Mouse (Mus musculus) neural tube, embryonic 14.5 days (tissue): Measurements from ENCODE around the gene Vcan. TPM values are rescaled to one million over a fixed set of nuclear protein-coding genes. Genes with fewer than 3 reads are reported as not detected.
A peak's percentile ranks its signal among the peaks of the same experiment; 100 is the strongest.

Experiments used
- ATAC-seq: fragments of 200-750 bp; cut with Nextera tagmentation; 2 replicates; pipeline ENCODE4 v1.8.0; 2017; ENCODE audit warnings: low read depth, mild to moderate bottlenecking, moderate TSS enrichment, moderate library complexity
- H3K27ac ChIP-seq: fragments of 300-500 bp; sonication (generic); 2 replicates; pipeline ENCODE4 v1.5.1; 2014; ENCODE audit warnings: low read depth, mild to moderate bottlenecking, control low read depth, low read length, moderate library complexity, mixed read lengths
- H3K27me3 ChIP-seq: fragments of 300-500 bp; sonication (generic); 2 replicates; pipeline ENCODE4 v1.6.1; 2014; ENCODE audit warnings: low read length; ENCODE audit not compliant: control insufficient read depth, insufficient read depth
- H3K36me3 ChIP-seq: fragments of 300-500 bp; sonication (generic); 2 replicates; pipeline ENCODE4 v1.6.1; 2014; ENCODE audit warnings: low read length, mixed read lengths; ENCODE audit not compliant: control insufficient read depth, insufficient read depth
- H3K4me1 ChIP-seq: fragments of 300-500 bp; sonication (generic); 2 replicates; pipeline ENCODE4 v1.6.1; 2014; ENCODE audit warnings: low read length; ENCODE audit not compliant: control insufficient read depth, insufficient read depth
- H3K4me2 ChIP-seq: fragments of 300-500 bp; sonication (generic); 2 replicates; pipeline ENCODE4 v1.6.1; 2014; ENCODE audit warnings: mild to moderate bottlenecking, low read depth, low read length, control low read depth
- H3K4me3 ChIP-seq: fragments of 300-500 bp; sonication (generic); 2 replicates; pipeline ENCODE4 v1.5.1; 2014; ENCODE audit warnings: low read depth, low read length, control low read depth, mixed read lengths
- H3K9ac ChIP-seq: fragments of 300-500 bp; sonication (generic); replicated peaks from 2 replicates; pipeline ENCODE4 v1.6.1; 2014; ENCODE audit warnings: low read depth, mild to moderate bottlenecking, control low read depth, low read length, mixed read lengths
- H3K9me3 ChIP-seq: fragments of 300-500 bp; sonication (generic); 2 replicates; pipeline ENCODE4 v1.6.1; 2016; ENCODE audit warnings: low read length; ENCODE audit not compliant: control insufficient read depth
- WGBS: fragments of 180-500 bp; shearing (Covaris S2); extraction: QIAGEN DNeasy Blood & Tissue Kit; methylation state at CpG from one replicate; pipeline ENCODE4 v1.1.7; 2014; 5-methylcytosine and 5-hydroxymethylcytosine counted together
- polyA plus RNA-seq: library from polyadenylated mRNA; unstranded; fragments of >200 nt; fragmentation: Nextera tagmentation; extraction: Ambion mirVana; gene quantifications from 2 replicates; pipeline ENCODE4 v1.2.1, GENCODE M21; 2014

The Vcan gene
- polyA plus RNA-seq, 1 experiment from 2014 or later: 19.8 TPM

GRCm38 (mm10) chr13:89738776-89739695 is 3.3 kb downstream of the Vcan start:
- H3K36me3 ChIP-seq: no peaks in the 10 kb centered on the region
- H3K4me3 ChIP-seq: peak overlapping the region; percentile 49
- 0 out of 2 replicates have a peak overlapping the region, but pooled peaks have one; percentile 6 for H3K27ac ChIP-seq
- ATAC-seq: peak; percentile 64
- peak overlapping the region; percentile 93 for H3K4me2 ChIP-seq
- H3K9me3 ChIP-seq: no peaks in the 10 kb centered on the region
- peak overlapping the region; percentile 46 for H3K9ac ChIP-seq
- peaks cover 4% of the 10 kb centered on the region; the same call in 1 of the 2 replicates for H3K27me3 ChIP-seq
- peaks cover 7% of the 10 kb centered on the region; the same call in 1 of the 2 replicates for H3K4me1 ChIP-seq
- WGBS: 1% methylated on average over 31 of the region's 31 CpGs

- Histone ChIP-seq H3K4me3 (no peak overlapping the region), H3K4me1 (peaks cover 7% of the 10 kb centered on the region; the same call in 1 of the 2 replicates), H3K9ac (no peak overlapping the region), H3K4me2 (no peak overlapping the region; the same call in 1 of the 2 replicates), H3K27ac (no peak overlapping the region), H3K36me3 (no peaks in the 10 kb centered on the region), H3K9me3 (no peaks in the 10 kb centered on the region), H3K27me3 (peaks cover 4% of the 10 kb centered on the region; the same call in 1 of the 2 replicates)
- no peak for ATAC-seq
- 41% methylated on average over 2 of the region's 2 CpGs for WGBS
These were observed 4.0 kb downstream of the Vcan start for GRCm38 (mm10) chr13:89738275-89738674.

GRCm38 (mm10) chr13:89735111-89735510 is 7.2 kb downstream of the Vcan start:
- Histone ChIP-seq H3K9me3 (no peaks in the 10 kb centered on the region), H3K27ac (no peak overlapping the region), H3K9ac (no peak overlapping the region), H3K27me3 (no peaks in the 10 kb centered on the region), H3K36me3 (no peaks in the 10 kb centered on the region), H3K4me2 (no peak overlapping the region), H3K4me1 (peaks cover 4% of the 10 kb centered on the region; the same call in 1 of the 2 replicates), H3K4me3 (no peak overlapping the region)
- 76% methylated on average over 5 of the region's 5 CpGs for WGBS
- no peak for ATAC-seq

GRCm38 (mm10) chr13:89726492-89726891 is 15.8 kb downstream of the Vcan start:
- Histone ChIP-seq H3K9ac (no peak overlapping the region), H3K4me1 (no peaks in the 10 kb centered on the region), H3K27me3 (no peaks in the 10 kb centered on the region), H3K36me3 (no peaks in the 10 kb centered on the region), H3K9me3 (no peaks in the 10 kb centered on the region), H3K4me2 (no peak overlapping the region), H3K4me3 (no peak overlapping the region), H3K27ac (no peak overlapping the region)
- ATAC-seq: no peak
- WGBS: 72% methylated on average over 2 of the region's 2 CpGs

- no peaks in the 10 kb centered on the region for H3K4me1 ChIP-seq
- no peaks in the 10 kb centered on the region for H3K36me3 ChIP-seq
- no peaks in the 10 kb centered on the region for H3K27me3 ChIP-seq
- 67% methylated on average over 3 of the region's 3 CpGs for WGBS
- no peaks in the 10 kb centered on the region for H3K9me3 ChIP-seq
- ATAC-seq: no peak
- no peak overlapping the region for H3K4me2 ChIP-seq
- H3K27ac ChIP-seq: no peak overlapping the region
- no peak overlapping the region for H3K9ac ChIP-seq
- H3K4me3 ChIP-seq: no peak overlapping the region
These were observed 21.8 kb downstream of the Vcan start for GRCm38 (mm10) chr13:89720497-89720896.

GRCm38 (mm10) chr13:89709497-89710201 is 32.7 kb downstream of the Vcan start:
- Histone ChIP-seq H3K27ac (no peak overlapping the region), H3K4me2 (no peak overlapping the region), H3K4me3 (no peak overlapping the region), H3K9ac (no peak overlapping the region), H3K9me3 (no peaks in the 10 kb centered on the region), H3K4me1 (no peaks in the 10 kb centered on the region), H3K36me3 (no peaks in the 10 kb centered on the region), H3K27me3 (no peaks in the 10 kb centered on the region)
- ATAC-seq: no peak
- 92% methylated on average over 4 of the region's 4 CpGs for WGBS

- Histone ChIP-seq H3K4me1 (no peaks in the 10 kb centered on the region), H3K4me2 (no peak overlapping the region), H3K36me3 (peaks cover 5% of the 10 kb centered on the region; the same call in 1 of the 2 replicates), H3K27me3 (no peaks in the 10 kb centered on the region), H3K9me3 (no peaks in the 10 kb centered on the region), H3K9ac (no peak overlapping the region), H3K27ac (no peak overlapping the region), H3K4me3 (no peak overlapping the region)
- no peak for ATAC-seq
- 82% methylated on average over 7 of the region's 7 CpGs for WGBS
These were observed 34.0 kb downstream of the Vcan start for GRCm38 (mm10) chr13:89708151-89708927.

- WGBS: 85% methylated on average over 4 of the region's 4 CpGs
- H3K4me2 ChIP-seq: no peak overlapping the region
These were observed 39.9 kb downstream of the Vcan start for GRCm38 (mm10) chr13:89702395-89702794.

More at GRCm38 (mm10) chr13:89702395-89702794, 39.9 kb downstream of the Vcan start:
- Histone ChIP-seq H3K4me1 (no peaks in the 10 kb centered on the region), H3K4me3 (no peak overlapping the region), H3K9ac (no peak overlapping the region), H3K27me3 (no peaks in the 10 kb centered on the region), H3K36me3 (peaks cover 5% of the 10 kb centered on the region; the same call in 1 of the 2 replicates), H3K27ac (no peak overlapping the region), H3K9me3 (no peaks in the 10 kb centered on the region)
- no peak for ATAC-seq
